Mouse (Mus musculus): ENCODE measurements at regions not wholly inside any gene's neighbourhood (a gene's known extent, or its start where the extent isn't known, plus 50 kb on each side); places are given as distances from the start of the nearest gene placed in this dataset.

DNA sequence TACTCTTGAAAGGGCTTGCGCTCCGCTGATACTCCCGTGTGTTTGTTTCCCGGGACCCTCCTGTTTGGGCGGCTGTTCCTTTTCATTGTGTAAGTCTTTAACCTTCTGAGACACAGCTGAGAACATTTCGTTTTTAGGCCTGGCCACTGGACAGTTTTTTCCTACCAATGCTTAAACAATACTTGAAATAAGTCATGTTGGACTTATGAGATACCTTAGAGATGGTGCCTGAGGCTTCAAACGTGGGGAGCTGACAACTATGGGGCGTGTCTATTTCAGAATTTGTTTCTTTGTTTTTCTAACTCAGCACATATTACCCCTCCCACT is 78.9 kb upstream of the Otx2 start:
- no peak for DNase-seq

DNA sequence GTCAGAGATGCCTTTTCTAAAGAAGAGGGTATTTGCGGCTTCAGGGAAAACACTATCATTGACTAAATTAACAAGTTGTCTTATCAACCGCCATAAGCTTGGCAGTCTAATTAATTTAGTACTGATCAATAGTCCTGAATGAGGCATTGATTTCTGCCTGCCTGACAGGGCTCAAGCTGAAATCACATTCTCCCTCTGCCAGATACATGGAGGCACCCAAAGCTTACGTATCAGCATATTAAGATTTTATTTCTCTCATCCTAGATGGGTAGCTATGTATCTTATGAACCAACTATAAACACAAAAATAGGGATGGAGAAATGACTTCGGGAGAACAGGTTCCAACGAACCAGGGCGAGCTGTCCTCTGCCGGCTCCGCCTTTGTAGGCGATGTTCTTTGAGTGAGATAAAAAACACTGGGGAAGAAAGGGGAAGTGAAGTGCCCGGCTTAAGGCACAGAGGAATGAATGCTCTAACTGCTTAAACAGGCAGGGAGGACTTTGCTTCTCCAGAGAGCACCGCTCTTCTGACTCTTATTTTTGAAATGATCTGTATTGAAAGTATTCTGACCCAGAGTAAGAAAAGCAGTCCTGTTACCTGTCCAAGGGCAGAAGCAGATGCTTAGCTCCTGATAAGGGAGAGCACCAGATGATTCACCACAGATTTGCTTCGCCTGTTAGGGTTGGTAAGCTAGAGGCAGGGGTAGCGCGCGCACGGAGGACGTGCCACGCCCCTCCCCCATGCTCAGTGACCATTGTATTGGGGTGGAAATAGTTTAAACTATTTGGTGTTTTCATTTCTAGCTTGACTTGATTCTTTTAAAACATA is 78.3 kb upstream of the Otx2 start:
- DNase-seq = no peak

DNA sequence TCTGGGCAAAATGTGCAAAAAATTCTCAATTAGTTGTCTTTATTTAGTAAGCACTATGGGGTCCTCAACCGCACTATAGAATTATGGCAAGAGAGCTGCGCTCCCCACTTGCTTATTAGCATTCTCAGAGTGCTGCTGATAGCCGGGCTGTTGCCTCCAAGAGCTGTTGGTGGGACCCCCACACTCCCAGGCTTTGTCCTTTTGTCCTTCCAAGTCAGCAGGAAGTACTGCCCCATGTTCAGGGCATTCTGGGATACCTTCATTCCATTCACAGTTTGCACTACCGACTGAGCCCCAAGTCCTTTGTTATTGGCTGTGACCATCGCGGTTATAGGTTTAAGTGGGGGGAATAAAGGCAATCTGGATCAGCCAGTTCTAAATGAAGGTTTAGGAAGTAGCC is 77.4 kb upstream of the Otx2 start:
- no peak for DNase-seq

DNA sequence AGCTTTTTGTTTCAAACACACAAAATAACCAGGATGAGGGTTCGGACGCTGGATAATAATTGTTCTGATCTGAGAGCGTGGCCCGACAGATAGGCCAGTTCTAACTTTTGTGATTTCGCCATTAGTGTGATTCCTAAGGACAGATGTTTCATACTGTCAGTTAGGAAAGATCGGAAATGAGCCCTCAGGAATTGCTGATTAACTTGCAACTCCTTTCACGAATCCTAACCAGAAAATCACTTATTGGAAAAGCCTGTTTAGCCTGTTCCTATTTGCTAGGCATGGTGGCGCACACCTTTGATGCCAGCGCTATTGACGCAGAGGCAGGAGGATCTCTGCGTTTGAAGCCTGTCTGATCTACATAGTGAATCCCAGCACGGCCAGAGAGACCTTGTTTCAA is 75.4 kb upstream of the Otx2 start:
- DNase-seq = no peak

DNA sequence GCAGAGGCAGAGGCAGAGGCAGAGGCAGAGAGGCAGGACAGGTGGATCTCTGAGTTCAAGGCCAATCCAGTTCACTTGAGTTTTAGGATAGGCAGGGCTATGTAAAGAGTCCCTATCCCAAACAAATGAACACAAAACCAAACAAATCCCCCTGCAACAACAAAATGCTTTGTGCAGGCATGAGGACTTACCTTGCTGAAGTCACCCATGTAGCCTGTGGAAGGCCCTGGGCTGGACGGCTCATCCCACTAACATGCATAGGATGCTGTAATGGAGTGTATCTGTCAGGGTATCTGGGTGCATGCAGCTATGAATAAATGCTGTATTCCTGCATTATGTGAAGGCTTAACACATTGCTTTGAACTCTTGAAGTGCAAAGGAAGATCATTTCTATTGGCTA is 74.3 kb upstream of the Otx2 start:
- no peak for DNase-seq

DNA sequence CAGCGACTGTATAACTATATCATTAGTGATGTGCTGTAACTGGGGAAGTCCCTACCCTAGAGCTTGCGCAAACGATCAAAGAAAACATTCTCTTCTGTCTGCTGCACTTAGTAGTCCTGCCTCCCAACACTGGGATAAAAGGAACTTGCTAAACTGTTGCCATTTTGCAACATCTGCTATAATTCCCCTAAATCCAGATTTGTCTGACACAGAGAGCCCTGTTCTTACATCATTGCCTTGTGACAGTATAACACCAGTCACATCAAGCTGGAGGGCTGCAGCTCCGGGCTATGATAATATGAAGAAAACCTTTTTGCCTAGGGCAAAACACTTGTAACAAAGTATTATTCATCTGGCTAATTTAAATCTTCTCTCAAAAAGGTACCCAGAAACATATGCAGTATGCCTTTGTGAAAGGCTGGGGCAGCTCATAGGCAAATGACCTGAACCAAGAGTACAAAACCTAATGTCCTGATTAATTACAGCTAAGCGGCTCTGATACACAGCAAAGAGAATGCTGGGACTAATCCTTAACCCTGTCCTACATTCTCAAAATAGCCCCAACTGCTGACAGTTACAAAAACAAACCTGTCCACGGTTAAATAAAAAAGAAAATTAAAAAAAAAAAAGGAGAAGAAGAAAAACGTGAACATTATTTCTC is 67.5 kb upstream of the Otx2 start:
- DNase-seq = no peak

DNA sequence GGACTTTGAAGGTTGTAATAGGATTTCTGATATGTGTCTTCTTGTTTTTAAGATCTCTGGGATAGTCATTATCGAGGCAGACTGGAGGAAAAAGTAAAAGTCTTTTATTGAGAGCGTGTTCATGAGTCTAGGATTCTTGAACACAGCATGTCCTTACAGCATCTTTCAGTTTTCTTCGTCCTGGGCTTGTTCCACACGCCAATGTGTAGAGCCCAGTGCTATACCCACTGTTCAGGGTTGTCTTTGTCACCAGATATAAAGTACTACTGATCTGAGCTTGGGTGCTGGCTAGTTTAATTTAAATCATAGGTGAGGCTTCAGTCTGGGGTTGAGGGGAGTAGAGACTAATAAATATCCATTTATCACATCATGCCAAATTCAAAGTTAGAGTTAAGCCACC is 65.5 kb upstream of the Otx2 start:
- no peak for DNase-seq

DNA sequence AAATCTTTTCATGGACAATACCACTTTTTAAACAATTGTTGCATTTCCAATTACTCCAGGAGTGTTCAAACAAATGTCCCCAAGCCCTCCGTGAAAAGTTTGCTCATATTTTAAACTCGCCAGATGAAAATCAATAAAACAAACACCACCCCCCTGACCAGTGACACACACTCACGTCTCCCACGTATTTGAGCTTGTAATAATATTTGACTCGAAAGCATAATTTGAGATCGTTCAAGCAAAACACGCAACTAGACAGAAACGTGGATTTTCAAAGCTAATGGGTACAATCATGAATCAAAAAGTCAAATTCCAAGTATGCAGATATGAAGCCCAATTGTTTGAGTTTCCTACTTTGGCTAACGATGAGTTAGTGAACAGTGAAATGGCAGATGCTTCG is 65.0 kb upstream of the Otx2 start:
- DNase-seq = no peak

DNA sequence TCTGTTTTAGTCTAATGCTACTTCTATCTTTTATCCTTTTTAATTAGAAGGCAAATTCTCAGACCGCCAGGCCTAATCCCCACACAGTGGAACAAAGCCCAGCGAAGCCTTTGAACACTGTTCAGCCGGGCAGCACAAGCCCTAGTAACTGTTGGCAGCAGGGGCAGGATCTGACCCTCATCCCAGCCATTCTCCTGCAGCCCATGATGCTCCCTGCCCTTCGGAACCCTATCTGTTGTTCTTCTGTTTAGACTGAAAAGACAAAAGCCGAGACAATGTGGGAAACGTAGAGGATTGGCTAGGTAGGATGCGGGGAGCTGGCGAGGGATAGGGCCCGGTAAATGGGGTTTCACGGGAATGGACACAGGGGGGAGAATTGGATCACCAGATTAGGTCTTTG is 64.6 kb upstream of the Otx2 start:
- DNase-seq = no peak

DNA sequence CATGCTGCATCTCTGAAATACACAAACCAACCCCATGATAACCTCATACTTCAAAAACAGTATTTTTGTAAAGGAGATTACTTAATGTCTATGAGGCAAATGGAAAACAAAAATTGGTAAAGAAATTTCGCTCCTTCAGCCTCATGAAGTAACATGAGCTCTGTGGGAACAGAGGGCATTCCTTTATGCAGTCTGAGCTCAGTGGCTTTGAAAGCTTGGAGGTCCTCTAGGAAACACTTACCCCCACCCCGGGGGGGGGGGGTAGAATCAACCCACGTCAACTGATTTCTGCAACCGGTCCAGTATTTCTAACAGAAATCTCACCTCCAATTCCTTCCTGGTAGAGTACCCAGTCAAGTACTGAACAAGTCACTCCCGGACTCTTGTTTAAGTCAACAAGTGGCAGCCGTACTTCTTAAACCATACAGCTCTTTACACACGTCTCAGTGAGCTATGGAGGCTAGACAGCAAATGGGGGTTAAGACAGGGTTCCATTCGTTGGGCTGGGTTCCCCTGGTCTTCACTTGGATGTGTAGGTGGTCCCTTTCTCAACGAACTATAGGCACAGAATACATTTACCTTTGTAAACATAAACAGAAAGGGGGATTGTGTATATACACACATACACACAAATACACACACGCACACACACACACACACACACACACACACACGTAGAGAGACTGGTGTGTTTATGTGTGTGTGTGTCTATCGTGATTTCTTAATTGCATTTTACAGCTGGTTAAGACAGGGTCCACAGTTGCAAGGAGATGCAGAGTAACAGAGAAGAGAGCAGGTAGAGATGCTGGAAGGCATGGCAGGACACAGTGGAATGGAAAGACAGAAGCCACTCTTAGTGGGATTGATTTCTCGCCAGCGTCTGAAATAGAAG is 63.6 kb upstream of the Otx2 start:
- DNase-seq = no peak

DNA sequence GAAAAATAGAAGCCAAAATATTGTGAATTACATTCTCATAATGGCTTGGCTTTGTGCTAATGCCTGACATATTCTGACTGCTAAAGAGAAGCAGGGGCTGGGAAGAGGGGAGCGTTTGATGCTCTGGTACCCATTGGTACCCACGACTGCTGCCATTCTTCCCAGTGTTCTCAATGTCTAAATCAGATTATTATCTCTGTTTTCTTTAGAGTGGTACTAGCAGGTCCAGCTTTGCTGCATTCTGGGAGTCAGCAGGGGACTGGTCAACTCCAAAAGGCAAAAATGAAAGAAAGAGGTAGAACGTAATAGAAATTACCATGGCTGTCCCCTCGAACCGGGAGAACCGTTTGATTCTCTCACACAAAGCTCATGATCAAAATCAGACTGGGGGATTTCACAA is 62.6 kb upstream of the Otx2 start:
- no peak for DNase-seq

DNA sequence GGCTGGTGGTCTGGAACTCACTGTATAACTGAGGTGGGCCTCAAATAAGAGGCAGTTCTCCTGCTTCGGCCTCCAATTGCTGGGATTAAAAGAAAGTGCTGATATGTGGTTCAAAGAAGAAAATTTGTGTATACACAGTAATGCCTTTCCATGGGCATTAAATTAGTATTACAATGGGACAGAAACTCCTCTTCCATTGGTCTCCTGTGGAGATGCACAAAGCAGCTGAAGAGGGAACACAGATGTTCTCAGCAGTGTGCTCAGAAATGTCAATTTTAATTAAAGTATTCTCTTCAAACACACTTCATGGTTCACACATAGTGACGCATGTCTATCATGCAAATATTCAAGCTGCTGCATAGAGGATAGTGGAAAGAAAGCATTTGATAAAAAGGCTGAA is 56.4 kb upstream of the Otx2 start:
- no peak for DNase-seq
